Mouse (Mus musculus) MEL (cell line): ENCODE data around the gene Defb25. TPM values are rescaled to one million over a fixed set of nuclear protein-coding genes. Genes with fewer than 3 reads are reported as not detected.

ENCODE experiments used
- DNase-seq: peaks from one replicate; pipeline ENCODE4 v3.0.0; 2011; ENCODE audit warnings: low read depth, low spot score
- H3K27ac ChIP-seq: 2 replicates; pipeline ENCODE4 v1.5.1; 2012; ENCODE audit warnings: low read depth, mild to moderate bottlenecking, control low read depth, low read length, moderate library complexity; ENCODE audit not compliant: control insufficient read depth
- H3K27me3 ChIP-seq, 2 experiments: fragments of 150-350 bp in 1 of 2; sonication (generic) in 1 of 2; 2 replicates each; pipeline ENCODE4 v1.6.1; 2012; ENCODE audit warnings: low read length in 2 of 2, mild to moderate bottlenecking in 2 of 2, improper control_type of control experiment in 1 of 2, moderate library complexity in 1 of 2; ENCODE audit not compliant: insufficient read depth in 2 of 2, control insufficient read depth in 1 of 2
- H3K36me3 ChIP-seq, 2 experiments: 2 replicates each; pipeline ENCODE4 v1.6.1; 2012 to 2014; ENCODE audit warnings: low read length in 2 of 2, improper control_type of control experiment in 1 of 2, inconsistent platforms in 1 of 2, mild to moderate bottlenecking in 1 of 2; ENCODE audit not compliant: insufficient read depth in 2 of 2, control insufficient read depth in 1 of 2
- H3K4me1 ChIP-seq, 2 experiments: fragments of 150-350 bp in 1 of 2; sonication (generic) in 1 of 2; 2 replicates each; pipeline ENCODE4 v1.6.1; 2012; ENCODE audit warnings: low read length in 2 of 2, improper control_type of control experiment in 1 of 2, mild to moderate bottlenecking in 1 of 2; ENCODE audit not compliant: insufficient read depth in 2 of 2, control insufficient read depth in 1 of 2
- H3K4me3 ChIP-seq, 2 experiments: fragments of 150-350 bp in 1 of 2; sonication (generic) in 1 of 2; 2 replicates each; pipeline ENCODE4 v1.5.1; 2012; ENCODE audit warnings: low read depth in 2 of 2, low read length in 2 of 2, mild to moderate bottlenecking in 2 of 2, moderate library complexity in 2 of 2, control low read depth in 1 of 2, improper control_type of control experiment in 1 of 2; ENCODE audit not compliant: control insufficient read depth in 1 of 2, insufficient read depth in 1 of 2
- H3K79me2 ChIP-seq: 2 replicates; pipeline ENCODE4 v1.6.1; 2012; ENCODE audit warnings: mild to moderate bottlenecking, low read length, moderate library complexity; ENCODE audit not compliant: control insufficient read depth, poor library complexity, insufficient read depth
- H3K9ac ChIP-seq: 2 replicates; pipeline ENCODE4 v1.6.1; 2012; ENCODE audit warnings: low read depth, mild to moderate bottlenecking, control low read depth, low read length, moderate library complexity; ENCODE audit not compliant: control insufficient read depth, poor library complexity, severe bottlenecking
- H3K9me3 ChIP-seq: fragments of 150-350 bp; sonication (generic); replicated peaks from 2 replicates; pipeline ENCODE4 v1.6.1; 2012; ENCODE audit warnings: mild to moderate bottlenecking, low read length, improper control_type of control experiment, moderate library complexity; ENCODE audit not compliant: insufficient read depth
- CHD1 ChIP-seq: IDR thresholded peaks from 2 replicates; pipeline ENCODE4 v1.6.1; 2012; ENCODE audit warnings: low read depth, mild to moderate bottlenecking, inconsistent platforms, low read length, improper control_type of control experiment
- CHD2 ChIP-seq: IDR thresholded peaks from 2 replicates; pipeline ENCODE4 v1.6.1; 2011; ENCODE audit warnings: low read length, improper control_type of control experiment
- CTCF ChIP-seq, 3 experiments: IDR thresholded peaks in 2 of 3; conservative IDR thresholded peaks in 1 of 3; 2 replicates each; pipeline ENCODE4 v1.5.1; 2011 to 2012; ENCODE audit warnings: low read length in 3 of 3, low read depth in 2 of 3, mild to moderate bottlenecking in 2 of 3, improper control_type of control experiment in 1 of 3, inconsistent platforms in 1 of 3, mixed read lengths in 1 of 3, moderate library complexity in 1 of 3; ENCODE audit not compliant: control insufficient read depth in 1 of 3, insufficient read depth in 1 of 3, poor library complexity in 1 of 3, severe bottlenecking in 1 of 3
- E2F4 ChIP-seq: IDR thresholded peaks from 2 replicates; pipeline ENCODE4 v1.6.1; 2011; ENCODE audit warnings: low read depth, low read length, improper control_type of control experiment, borderline replicate concordance
- ETS1 ChIP-seq: IDR thresholded peaks from 2 replicates; pipeline ENCODE4 v1.6.1; 2012; ENCODE audit warnings: low read depth, mild to moderate bottlenecking, inconsistent platforms, low read length, improper control_type of control experiment, moderate library complexity
- GABPA ChIP-seq: IDR thresholded peaks from 2 replicates; pipeline ENCODE4 v1.6.1; 2012; ENCODE audit warnings: low read depth, mild to moderate bottlenecking, inconsistent platforms, low read length, improper control_type of control experiment, moderate library complexity
- GATA1 ChIP-seq: IDR thresholded peaks from 2 replicates; pipeline ENCODE4 v1.6.1; 2011; ENCODE audit warnings: low read depth, low read length, improper control_type of control experiment
- HCFC1 ChIP-seq: IDR thresholded peaks from 2 replicates; pipeline ENCODE4 v1.6.1; 2012; ENCODE audit warnings: low read depth, mild to moderate bottlenecking, inconsistent platforms, low read length, improper control_type of control experiment, moderate library complexity
- JUND ChIP-seq: IDR thresholded peaks from 2 replicates; pipeline ENCODE4 v1.6.1; 2011; ENCODE audit warnings: low read depth, mild to moderate bottlenecking, improper control_type of control experiment, low read length
- MEF2A ChIP-seq: IDR thresholded peaks from 2 replicates; pipeline ENCODE4 v1.6.1; 2014; ENCODE audit warnings: low read depth, mild to moderate bottlenecking, inconsistent platforms, low read length, improper control_type of control experiment; ENCODE audit not compliant: poor library complexity, insufficient replicate concordance, severe bottlenecking; ENCODE audit errors: extremely low read depth
- NRF1 ChIP-seq: IDR thresholded peaks from 2 replicates; pipeline ENCODE4 v1.6.1; 2014; ENCODE audit warnings: low read depth, mild to moderate bottlenecking, inconsistent platforms, low read length, improper control_type of control experiment, moderate library complexity; ENCODE audit not compliant: poor library complexity, insufficient read depth, severe bottlenecking
- POLR2AphosphoS2 ChIP-seq: IDR thresholded peaks from 2 replicates; pipeline ENCODE4 v1.6.1; 2011; ENCODE audit warnings: low read length, improper control_type of control experiment
- RAD21 ChIP-seq: IDR thresholded peaks from 2 replicates; pipeline ENCODE4 v1.6.1; 2011; ENCODE audit warnings: mild to moderate bottlenecking, low read depth, low read length, improper control_type of control experiment
- SIN3A ChIP-seq: IDR thresholded peaks from 2 replicates; pipeline ENCODE4 v1.6.1; 2012; ENCODE audit warnings: low read length, improper control_type of control experiment, inconsistent platforms
- SMC3 ChIP-seq: IDR thresholded peaks from 2 replicates; pipeline ENCODE4 v1.6.1; 2011; ENCODE audit warnings: low read depth, low read length, improper control_type of control experiment
- TAL1 ChIP-seq: IDR thresholded peaks from 2 replicates; pipeline ENCODE4 v1.6.1; 2012; ENCODE audit warnings: mild to moderate bottlenecking, inconsistent platforms, low read length, moderate library complexity, mixed read lengths
- TCF12 ChIP-seq: IDR thresholded peaks from 2 replicates; pipeline ENCODE4 v1.6.1; 2014; ENCODE audit warnings: low read depth, mild to moderate bottlenecking, inconsistent platforms, low read length, improper control_type of control experiment, moderate library complexity
- UBTF ChIP-seq: IDR thresholded peaks from 2 replicates; pipeline ENCODE4 v1.6.1; 2012; ENCODE audit warnings: low read depth, mild to moderate bottlenecking, inconsistent platforms, low read length, improper control_type of control experiment, moderate library complexity, borderline replicate concordance; ENCODE audit not compliant: insufficient read depth
- USF1 ChIP-seq: IDR thresholded peaks from 2 replicates; pipeline ENCODE4 v1.6.1; 2014; ENCODE audit warnings: low read depth, mild to moderate bottlenecking, inconsistent platforms, low read length, improper control_type of control experiment, moderate library complexity
- USF2 ChIP-seq, 2 experiments: IDR thresholded peaks; 2 replicates each; pipeline ENCODE4 v1.6.1; 2011 to 2012; ENCODE audit warnings: improper control_type of control experiment in 2 of 2, low read length in 2 of 2, borderline replicate concordance in 1 of 2, inconsistent platforms in 1 of 2, low read depth in 1 of 2, mild to moderate bottlenecking in 1 of 2; ENCODE audit not compliant: insufficient read depth in 1 of 2
- ZC3H11A ChIP-seq: IDR thresholded peaks from 2 replicates; pipeline ENCODE4 v1.6.1; 2012; ENCODE audit warnings: low read depth, mild to moderate bottlenecking, inconsistent platforms, low read length, improper control_type of control experiment
- ZKSCAN1 ChIP-seq: IDR thresholded peaks from 2 replicates; pipeline ENCODE4 v1.6.1; 2012; ENCODE audit warnings: low read depth, mild to moderate bottlenecking, inconsistent platforms, low read length, improper control_type of control experiment, moderate library complexity
- ZMIZ1 ChIP-seq: IDR thresholded peaks from 2 replicates; pipeline ENCODE4 v1.6.1; 2012; ENCODE audit warnings: low read depth, mild to moderate bottlenecking, inconsistent platforms, low read length, improper control_type of control experiment, moderate library complexity
- polyA plus RNA-seq, 2 experiments: library from polyadenylated mRNA; stranded (reverse) in 1 of 2; unstranded in 1 of 2; fragments of >175 nt in 1 of 2; fragments of >200 nt in 1 of 2; gene quantifications; 2 replicates each; pipeline versions ENCODE4 v1.2.1 to v1.2.4; 2012; ENCODE audit warnings: low replicate concordance in 2 of 2, low read depth in 1 of 2; ENCODE audit not compliant: insufficient read length in 2 of 2, insufficient read depth in 1 of 2, missing spikeins in 1 of 2
- total RNA-seq: library from RNA; depleted of rRNA; stranded (reverse); fragments of 300-350 nt; gene quantifications from 2 replicates; pipeline ENCODE4 v1.2.3, GENCODE M21; 2012

The Defb25 gene
- total and polyA plus RNA-seq, 3 experiments: not detected

DNA sequence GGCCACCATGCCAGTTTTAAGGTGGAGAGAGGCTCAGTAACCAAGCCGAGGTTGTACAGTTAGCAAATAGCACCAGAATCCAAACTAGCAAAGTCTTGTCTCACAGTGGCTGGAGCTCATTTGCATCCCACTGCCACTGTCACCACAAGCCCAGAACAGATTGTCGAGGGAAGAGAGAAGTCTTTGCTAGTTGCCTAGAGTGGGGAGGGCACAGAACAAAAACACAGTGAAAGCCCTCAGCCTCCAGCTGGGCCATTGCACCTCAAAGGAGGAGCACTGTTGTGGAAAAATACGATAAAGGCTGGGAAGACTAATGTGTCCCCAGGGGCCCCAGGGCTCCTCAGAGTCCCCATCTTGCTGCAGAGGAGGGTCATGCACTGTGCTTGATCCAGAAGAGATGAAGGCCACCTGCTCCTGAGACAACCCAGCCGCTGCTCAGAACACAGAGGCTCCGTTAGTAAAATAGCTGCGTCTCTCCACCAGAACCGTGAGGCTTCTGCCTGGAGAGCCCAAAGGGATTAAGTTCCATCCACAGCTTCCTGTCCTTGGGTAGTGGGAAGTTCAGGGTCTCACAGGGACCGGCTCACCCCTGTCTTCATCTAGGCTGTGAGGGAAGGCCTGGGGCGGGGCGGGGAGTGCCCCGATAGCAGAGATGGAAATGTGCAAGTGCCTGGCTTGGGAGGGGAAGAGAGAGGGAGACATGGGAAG is 16.7 kb upstream of the Defb25 start:
- no peaks in the 10 kb centered on the region for H3K79me2 ChIP-seq
- TF ChIP-seq HCFC1 (no peak), ETS1 (no peak), E2F4 (no peak), TAL1 (no peak), JUND (no peak), ZC3H11A (no peak), CHD2 (no peak), MEF2A (no peak), NRF1 (no peak), GATA1 (no peak)
- TF ChIP-seq, all 39 proteins: peak for 0
- H3K9me3 ChIP-seq: no peaks in the 10 kb centered on the region
- no peak overlapping the region for H3K9ac ChIP-seq
- H3K4me1 ChIP-seq: no peaks in the 10 kb centered on the region
- no peak overlapping the region for H3K4me3 ChIP-seq
- no peak overlapping the region for H3K27ac ChIP-seq
- H3K36me3 ChIP-seq: no peaks in the 10 kb centered on the region
- no peak for DNase-seq
- peaks cover 2% of the 10 kb centered on the region in 2 experiments; a peak in 3 of 4 replicates for H3K27me3 ChIP-seq

DNA sequence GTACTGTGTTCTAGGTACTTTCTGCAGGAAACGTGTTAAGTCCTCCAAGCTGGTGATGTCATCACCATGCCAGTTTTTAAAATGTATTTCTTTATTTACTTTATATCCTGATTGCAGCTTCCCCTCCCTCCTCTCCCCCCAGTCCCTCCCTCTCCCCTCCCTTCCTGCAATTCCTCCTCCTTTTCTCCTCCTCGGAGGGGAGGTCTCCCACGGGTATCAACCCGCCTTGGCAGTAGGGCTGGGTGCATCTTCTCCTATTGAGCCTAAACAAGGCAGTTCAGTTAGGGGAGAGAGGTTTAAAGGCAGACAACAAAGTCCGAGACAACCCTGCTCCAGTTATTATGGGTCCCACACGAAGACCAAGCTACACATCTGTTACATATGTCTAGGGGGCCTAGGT is 16.0 kb upstream of the Defb25 start:
- Histone ChIP-seq H3K27ac (no peak overlapping the region), H3K36me3 (no peaks in the 10 kb centered on the region), H3K79me2 (no peaks in the 10 kb centered on the region), H3K4me3 (no peak overlapping the region), H3K9me3 (no peaks in the 10 kb centered on the region), H3K27me3 (peaks cover 2% of the 10 kb centered on the region in 2 experiments; a peak in 3 of 4 replicates), H3K9ac (no peak overlapping the region), H3K4me1 (no peaks in the 10 kb centered on the region)
- DNase-seq: no peak
- TF ChIP-seq CTCF (IDR thresholded peaks at IDR 0.05 in 2 of 3, conservative IDR thresholded peaks at IDR 0.05 in 1 of 3; ENCODE audit: control insufficient read depth in 1 of 3, insufficient read depth in 1 of 3, low read depth in 2 of 3, low read length in 3 of 3, poor library complexity in 1 of 3, severe bottlenecking in 1 of 3): no peak
- TF ChIP-seq TCF12: no peak
- TF ChIP-seq GABPA: no peak
- no peak for TF ChIP-seq ZMIZ1
- no peak for TF ChIP-seq MEF2A
- no peak for TF ChIP-seq POLR2AphosphoS2
- no peak for TF ChIP-seq E2F4
- TF ChIP-seq SMC3: no peak
- no peak for TF ChIP-seq ZKSCAN1
- no peak for TF ChIP-seq USF1
- no peak for TF ChIP-seq CHD1
- TF ChIP-seq SIN3A: no peak
- no peak for TF ChIP-seq USF2 (IDR thresholded peaks at IDR 0.05; ENCODE audit: borderline replicate concordance in 1 of 2, insufficient read depth in 1 of 2, low read depth in 1 of 2, low read length in 2 of 2)
- no peak for TF ChIP-seq UBTF
- no peak for TF ChIP-seq RAD21
